Mouse (Mus musculus): ENCODE measurements around the gene Filip1.
"Not testable (repeated sequence)": the region's sequence is repeated elsewhere in the genome, so short reads cannot be mapped to it uniquely, and the experiment has no call there.

GRCm38 (mm10) chr9:80049271-80049670 is 36.6 kb upstream of the Filip1 start:
- TF ChIP-seq CTCF, EP300 (IDR thresholded peaks at IDR 0.05): not testable (repeated sequence)
